Mouse (Mus musculus) brain, embryonic 14.5 days (tissue): ENCODE data around the gene Fam92b. TPM values are rescaled to one million over a fixed set of nuclear protein-coding genes. Genes with fewer than 3 reads are reported as not detected.

Source experiments
- DNase-seq: peaks from one replicate; pipeline ENCODE4 v3.0.0-alpha.2; 2011; ENCODE audit warnings: low read depth
- CTCF ChIP-seq: fragments of 200-500 bp; IDR thresholded peaks from 2 replicates; pipeline ENCODE4 v1.5.1; 2012; ENCODE audit warnings: inconsistent platforms, mild to moderate bottlenecking, moderate library complexity, borderline replicate concordance; ENCODE audit not compliant: insufficient read depth, insufficient read length; ENCODE audit errors: extremely low read depth
- POLR2A ChIP-seq: fragments of 200-500 bp; IDR thresholded peaks from 2 replicates; pipeline ENCODE4 v1.6.1; 2012; ENCODE audit warnings: mild to moderate bottlenecking, inconsistent platforms, borderline replicate concordance; ENCODE audit not compliant: poor library complexity, insufficient read depth, insufficient read length, severe bottlenecking; ENCODE audit errors: extremely low read depth
- polyA plus RNA-seq: library from polyadenylated mRNA; depleted of rRNA; stranded (reverse); fragments of >200 nt; gene quantifications from 2 replicates; pipeline ENCODE4 v1.2.3, GENCODE M21; 2012

The Fam92b gene
- polyA plus RNA-seq, 1 experiment: 1.3 TPM

DNA sequence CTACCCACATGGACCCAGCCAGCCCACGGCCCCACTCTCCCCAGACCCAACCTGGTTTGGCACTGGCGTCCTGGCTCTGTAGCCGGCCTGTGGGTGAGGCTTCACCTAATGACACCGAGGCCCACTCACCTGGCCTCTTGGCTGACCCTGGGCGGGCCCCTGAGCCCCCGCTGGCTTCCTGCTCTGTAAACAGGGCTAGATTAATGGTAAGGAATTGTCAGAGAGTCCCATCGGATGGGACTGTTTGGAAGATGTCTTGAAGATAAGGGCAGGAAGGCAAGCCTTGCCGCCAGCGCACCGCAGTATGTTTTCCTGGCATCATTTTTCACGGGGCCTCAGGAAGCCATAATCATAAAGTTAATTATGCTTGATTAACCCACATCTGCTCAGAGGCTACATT lies 30.8 kb upstream of the Fam92b start:
- no peak for DNase-seq
- TF ChIP-seq POLR2A (no peak), CTCF (no peak)

- DNase-seq: no peak
Observed at GRCm38 (mm10) chr8:120207364-120207763, 30.1 kb upstream of the Fam92b start.

GRCm38 (mm10) chr8:120205916-120206315 lies 28.6 kb upstream of the Fam92b start:
- no peak for DNase-seq
- TF ChIP-seq CTCF: no peak
- TF ChIP-seq POLR2A: no peak

More at GRCm38 (mm10) chr8:120207364-120207763, 30.1 kb upstream of the Fam92b start:
- TF ChIP-seq CTCF (no peak; the same call in 1 of the 2 replicates), POLR2A (no peak)

GRCm38 (mm10) chr8:120204736-120205360 lies 27.6 kb upstream of the Fam92b start:
- DNase-seq: no peak
- TF ChIP-seq CTCF: no peak

GRCm38 (mm10) chr8:120202546-120202945 lies 25.3 kb upstream of the Fam92b start:
- no peak for TF ChIP-seq CTCF
- no peak for TF ChIP-seq POLR2A
- DNase-seq: no peak

DNA sequence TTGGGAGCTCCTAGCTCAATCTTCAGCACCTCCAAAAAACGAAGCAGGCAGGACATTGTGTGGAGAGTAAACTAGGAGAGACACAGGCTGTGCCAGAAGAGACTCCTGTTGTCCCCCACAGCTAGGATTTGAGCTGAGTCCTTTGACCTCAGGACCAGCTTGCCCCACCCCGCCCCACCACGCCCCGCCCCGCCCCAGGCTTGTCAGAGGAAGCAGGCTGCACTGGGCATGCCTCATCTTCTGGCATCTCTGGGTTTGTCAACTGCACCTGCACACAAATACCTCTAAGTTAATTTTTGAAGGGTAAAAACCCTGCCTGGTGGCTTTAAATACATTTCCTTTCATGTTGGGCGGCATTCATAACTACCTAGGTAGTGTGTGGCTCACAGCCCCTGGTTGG lies 24.1 kb upstream of the Fam92b start:
- DNase-seq: no peak
- TF ChIP-seq POLR2A (no peak), CTCF (no peak)

DNA sequence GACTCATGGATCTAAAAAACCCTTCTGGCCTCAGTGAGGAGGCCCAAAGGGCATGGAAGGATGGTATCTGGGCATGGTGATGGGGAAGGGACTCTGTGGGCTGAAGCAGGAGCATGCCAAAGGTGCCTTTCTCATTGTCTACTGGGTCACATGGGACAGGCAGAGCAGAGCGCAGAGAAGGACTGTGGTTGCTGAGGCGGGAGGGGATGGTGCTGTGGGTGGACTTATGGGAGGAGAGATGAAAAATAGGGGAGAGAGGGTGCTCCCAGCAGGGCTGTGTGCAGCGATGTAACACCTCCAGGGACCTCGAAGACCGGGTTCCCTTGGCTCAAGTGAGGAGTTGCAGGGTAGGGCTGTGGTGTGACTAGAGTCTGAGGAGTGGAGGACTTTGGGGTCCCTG lies 14.9 kb upstream of the Fam92b start:
- no peak for DNase-seq
- TF ChIP-seq CTCF (no peak), POLR2A (no peak)

- peak; percentile 57 for DNase-seq
- TF ChIP-seq CTCF (no peak), POLR2A (no peak)
Observed at GRCm38 (mm10) chr8:120191633-120192032, 14.4 kb upstream of the Fam92b start.

DNA sequence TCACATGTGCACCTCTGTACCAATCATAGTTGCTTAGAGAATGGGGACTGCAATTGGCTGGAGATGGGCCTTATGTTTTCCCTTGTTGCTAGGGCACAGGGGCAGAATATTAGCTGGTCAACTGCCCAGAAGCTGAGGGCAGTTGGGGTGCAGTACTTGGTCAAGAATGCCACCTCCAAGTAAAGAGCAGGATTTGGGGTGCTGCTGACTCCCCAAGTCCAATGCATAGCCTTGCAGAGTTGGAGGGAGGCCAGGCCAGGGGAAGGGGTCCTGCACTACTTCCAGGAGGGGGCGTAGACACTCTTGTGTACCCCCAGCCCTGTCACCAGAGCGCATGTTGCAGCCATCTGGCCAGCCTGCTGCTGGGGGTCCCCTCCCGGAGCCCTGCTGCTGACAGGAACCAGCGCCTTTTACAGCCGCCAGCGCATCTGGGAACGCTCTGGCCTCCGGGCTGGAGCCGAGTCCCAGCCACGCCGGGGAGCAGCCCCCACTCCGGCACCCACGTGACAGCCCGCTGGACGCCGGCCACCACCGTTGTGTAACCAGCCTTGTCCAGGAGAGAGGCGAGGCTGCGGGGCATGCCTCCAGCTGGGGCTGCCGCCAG lies 13.6 kb upstream of the Fam92b start:
- DNase-seq: peak; percentile 88
- no peak for TF ChIP-seq CTCF
- TF ChIP-seq POLR2A: no peak

GRCm38 (mm10) chr8:120190107-120190809 lies 13.0 kb upstream of the Fam92b start:
- no peak for TF ChIP-seq CTCF
- TF ChIP-seq POLR2A: no peak
- no peak for DNase-seq

DNA sequence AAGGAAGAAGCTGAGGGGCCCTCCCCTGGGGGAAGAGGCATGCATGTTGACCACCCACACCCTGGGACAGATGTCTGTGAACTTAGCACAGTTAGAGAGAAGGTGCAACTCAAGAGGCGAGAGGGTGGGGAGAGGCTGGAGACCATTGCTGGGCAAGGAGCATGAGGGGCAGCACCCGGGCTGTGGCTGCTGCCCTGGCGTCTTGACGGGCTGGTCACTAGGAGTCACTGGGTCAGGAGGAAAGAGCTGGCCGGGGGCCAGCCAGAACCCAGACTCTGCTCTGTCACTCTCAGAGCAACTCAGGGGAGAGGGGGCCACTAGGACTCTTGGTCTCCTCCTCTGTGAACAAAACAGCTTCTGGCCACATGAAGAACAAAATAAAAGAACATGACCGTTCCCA lies 12.2 kb upstream of the Fam92b start:
- no peak for DNase-seq
- TF ChIP-seq CTCF (no peak), POLR2A (no peak)

DNA sequence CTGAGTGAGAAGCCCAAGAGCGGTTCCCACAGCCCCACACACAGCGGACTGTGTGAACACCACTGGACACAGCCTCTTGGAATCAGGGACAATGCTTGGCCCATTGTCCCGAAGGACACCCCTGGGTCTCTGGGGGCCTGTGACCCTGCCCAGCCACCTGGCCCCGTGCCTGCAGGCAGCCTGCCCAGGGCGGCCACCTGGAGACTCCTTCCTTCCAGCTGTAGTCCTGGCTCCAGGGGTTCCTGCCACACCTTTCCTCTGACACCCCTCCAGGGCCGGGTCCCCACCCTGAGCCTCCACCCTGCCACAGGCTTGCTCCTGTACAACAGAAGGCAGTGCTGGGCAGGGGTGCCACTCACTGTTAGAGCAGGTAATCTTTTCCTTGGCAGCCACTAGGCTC lies 11.2 kb upstream of the Fam92b start:
- no peak for TF ChIP-seq POLR2A
- TF ChIP-seq CTCF: no peak
- DNase-seq: no peak

GRCm38 (mm10) chr8:120186454-120186853 lies 9.2 kb upstream of the Fam92b start:
- TF ChIP-seq POLR2A (no peak), CTCF (no peak)
- DNase-seq: no peak
